Mouse (Mus musculus): Measurements from ENCODE around the gene Gramd1b. TPM values are rescaled to one million over a fixed set of nuclear protein-coding genes. Genes with fewer than 3 reads are reported as not detected.

Gene Gramd1b
- polyA plus RNA-seq, 1 experiment = 188 TPM

DNA sequence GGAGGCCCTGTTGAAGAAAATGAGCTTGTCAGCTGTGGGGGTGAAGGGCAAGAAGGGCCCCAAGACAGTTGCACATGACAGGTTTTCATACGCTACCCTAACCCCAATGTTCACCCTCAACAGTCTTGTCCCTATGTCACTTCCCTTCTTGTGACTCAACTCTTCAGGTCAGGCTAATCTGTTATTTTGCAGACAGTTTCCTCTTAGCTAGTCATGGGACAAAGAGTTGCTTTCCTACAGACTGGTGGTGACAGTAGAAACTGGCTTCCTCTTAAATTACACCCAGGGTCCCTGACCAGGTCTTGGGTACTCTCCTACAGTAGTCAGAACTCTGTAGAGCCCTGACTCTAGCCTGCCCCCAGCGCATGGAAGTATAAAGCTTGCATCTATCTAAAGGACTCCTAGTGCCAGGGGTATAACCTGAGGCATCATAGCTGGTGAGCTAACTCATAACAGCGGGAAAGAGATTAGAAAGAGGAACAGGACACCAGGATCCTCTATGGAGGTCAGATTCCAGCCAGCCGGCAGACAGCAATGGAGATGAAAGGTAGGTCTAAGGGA is 206.9 kb downstream of the Gramd1b start:
- peaks cover 60% of the 10 kb centered on the region for H3K4me1 ChIP-seq (ENCODE audit: control insufficient read depth, insufficient read depth, low read length)
- no peaks in the 10 kb centered on the region for H3K27me3 ChIP-seq (ENCODE audit: control insufficient read depth, insufficient read depth, low read length)
- no peak overlapping the region for H3K27ac ChIP-seq (ENCODE audit: insufficient read depth, low read length)
- H3K4me3 ChIP-seq (replicated peaks; ENCODE audit: insufficient read depth, low read depth, low read length) = no peak overlapping the region
- DNase-seq = no peak
- no peak for TF ChIP-seq POLR2A (IDR thresholded peaks at IDR 0.05; ENCODE audit: borderline replicate concordance, insufficient read depth, low read length)
- TF ChIP-seq CTCF (IDR thresholded peaks at IDR 0.05; ENCODE audit: borderline replicate concordance, insufficient read depth, low read depth, low read length) = no peak
- 81% methylated on average over 4 of the region's 4 CpGs for WGBS

DNA sequence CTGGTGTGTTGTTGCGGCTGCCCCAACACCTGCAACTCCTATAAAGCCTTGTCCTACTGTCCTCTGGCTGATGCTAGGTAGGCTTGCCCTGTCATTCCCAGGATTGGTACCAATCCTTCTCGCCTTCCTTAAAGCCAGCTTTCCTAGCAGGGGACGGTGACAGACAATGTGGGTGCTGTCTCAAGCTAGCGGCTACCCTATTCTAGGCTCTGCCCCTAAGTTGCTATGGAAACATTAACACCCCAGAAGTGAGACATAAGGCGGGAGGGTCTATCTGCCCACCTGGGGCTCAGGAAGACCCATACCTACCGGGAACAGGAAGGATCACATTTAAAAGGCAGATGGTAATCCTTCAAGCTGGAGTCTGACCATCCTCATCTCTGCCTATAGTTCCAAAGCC is 207.4 kb downstream of the Gramd1b start:
- no peaks in the 10 kb centered on the region for H3K27me3 ChIP-seq (ENCODE audit: control insufficient read depth, insufficient read depth, low read length)
- H3K4me1 ChIP-seq (ENCODE audit: control insufficient read depth, insufficient read depth, low read length) = peaks cover 63% of the 10 kb centered on the region
- no peak overlapping the region for H3K27ac ChIP-seq (ENCODE audit: insufficient read depth, low read length)
- no peak for TF ChIP-seq CTCF (IDR thresholded peaks at IDR 0.05; ENCODE audit: borderline replicate concordance, insufficient read depth, low read depth, low read length)
- no peak for TF ChIP-seq POLR2A (IDR thresholded peaks at IDR 0.05; ENCODE audit: borderline replicate concordance, insufficient read depth, low read length)
- no peak for DNase-seq
- H3K4me3 ChIP-seq (replicated peaks; ENCODE audit: insufficient read depth, low read depth, low read length) = no peak overlapping the region
- WGBS = 55% methylated on average over 6 of the region's 6 CpGs

DNA sequence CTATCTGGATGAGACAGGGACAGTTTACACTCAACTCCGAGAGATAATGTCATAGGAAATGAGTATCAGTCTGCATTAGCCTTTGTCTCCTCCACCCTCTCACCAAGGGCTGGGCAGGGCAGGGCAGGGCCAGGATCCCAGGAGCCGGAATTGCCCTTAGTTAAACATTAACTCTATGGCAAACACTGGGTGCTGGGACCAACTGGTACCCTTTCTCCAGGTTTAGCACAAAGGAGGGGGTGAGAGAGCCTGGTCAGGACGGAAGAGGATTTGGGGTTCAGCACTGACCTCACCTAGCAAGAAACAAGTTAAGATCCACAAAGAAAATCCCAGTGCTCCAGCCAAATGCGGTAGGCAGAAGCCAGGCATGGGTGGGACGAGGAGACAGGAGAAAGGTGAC is 208.0 kb downstream of the Gramd1b start:
- H3K27ac ChIP-seq (ENCODE audit: insufficient read depth, low read length) = no peak overlapping the region
- H3K27me3 ChIP-seq (ENCODE audit: control insufficient read depth, insufficient read depth, low read length) = no peaks in the 10 kb centered on the region
- TF ChIP-seq POLR2A (IDR thresholded peaks at IDR 0.05; ENCODE audit: borderline replicate concordance, insufficient read depth, low read length) (no peak), CTCF (IDR thresholded peaks at IDR 0.05; ENCODE audit: borderline replicate concordance, insufficient read depth, low read depth, low read length) (no peak)
- WGBS = 86% methylated on average over 5 of the region's 5 CpGs
- H3K4me3 ChIP-seq (replicated peaks; ENCODE audit: insufficient read depth, low read depth, low read length) = no peak overlapping the region
- DNase-seq = no peak
- H3K4me1 ChIP-seq (ENCODE audit: control insufficient read depth, insufficient read depth, low read length) = peaks cover 64% of the 10 kb centered on the region

DNA sequence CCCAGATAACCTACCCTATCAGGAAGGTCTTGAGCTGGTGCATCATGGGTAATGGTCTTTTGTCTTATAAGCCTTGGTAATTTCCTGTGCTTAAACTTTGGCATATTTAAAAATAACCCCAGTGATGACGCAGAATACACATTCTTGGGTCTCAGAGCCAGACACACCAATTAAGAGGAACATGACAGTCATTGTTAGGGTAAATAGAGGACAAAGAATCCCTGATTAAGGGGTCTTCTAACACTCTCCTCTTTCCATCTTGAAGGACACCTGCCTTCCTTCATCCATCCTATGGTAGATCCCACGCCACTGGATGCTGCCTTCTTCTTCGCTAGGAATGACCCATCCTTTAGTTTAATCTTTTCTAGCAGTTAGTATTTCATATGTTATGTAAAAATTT is 208.8 kb downstream of the Gramd1b start:
- TF ChIP-seq CTCF (IDR thresholded peaks at IDR 0.05; ENCODE audit: borderline replicate concordance, insufficient read depth, low read depth, low read length) (no peak), POLR2A (IDR thresholded peaks at IDR 0.05; ENCODE audit: borderline replicate concordance, insufficient read depth, low read length) (no peak)
- no peak for DNase-seq
- 84% methylated on average over 3 of the region's 3 CpGs for WGBS

DNA sequence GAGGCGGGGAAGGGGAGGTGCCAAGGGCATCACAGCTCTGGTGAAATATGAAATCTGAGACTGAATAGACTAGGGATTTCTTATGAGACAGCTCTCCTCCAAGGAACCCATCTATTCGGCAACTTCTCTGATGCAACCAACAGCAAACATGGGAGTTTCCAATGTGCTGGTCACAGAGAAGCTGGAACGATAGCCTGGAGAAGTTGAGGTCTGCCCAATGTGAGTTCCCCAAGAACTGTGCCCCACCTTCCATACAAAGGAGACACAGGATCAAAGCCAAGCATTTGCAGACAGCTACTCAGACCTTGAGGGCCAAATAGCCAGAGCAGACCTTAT is 209.5 kb downstream of the Gramd1b start:
- WGBS = 27% methylated on average over 3 of the region's 3 CpGs
- H3K4me1 ChIP-seq (ENCODE audit: control insufficient read depth, insufficient read depth, low read length) = peaks cover 69% of the 10 kb centered on the region
- H3K27ac ChIP-seq (ENCODE audit: insufficient read depth, low read length) = peak overlapping the region; percentile 2; the same call in 1 of the 2 replicates
- no peak overlapping the region for H3K4me3 ChIP-seq (replicated peaks; ENCODE audit: insufficient read depth, low read depth, low read length)
- DNase-seq = no peak
- no peaks in the 10 kb centered on the region for H3K27me3 ChIP-seq (ENCODE audit: control insufficient read depth, insufficient read depth, low read length)
- no peak for TF ChIP-seq CTCF (IDR thresholded peaks at IDR 0.05; ENCODE audit: borderline replicate concordance, insufficient read depth, low read depth, low read length)
- no peak for TF ChIP-seq POLR2A (IDR thresholded peaks at IDR 0.05; ENCODE audit: borderline replicate concordance, insufficient read depth, low read length)

More for the DNA sequence above, 208.8 kb downstream of the Gramd1b start:
- H3K4me3 ChIP-seq (replicated peaks; ENCODE audit: insufficient read depth, low read depth, low read length) = no peak overlapping the region
- peaks cover 67% of the 10 kb centered on the region for H3K4me1 ChIP-seq (ENCODE audit: control insufficient read depth, insufficient read depth, low read length)
- no peak overlapping the region for H3K27ac ChIP-seq (ENCODE audit: insufficient read depth, low read length)
- H3K27me3 ChIP-seq (ENCODE audit: control insufficient read depth, insufficient read depth, low read length) = no peaks in the 10 kb centered on the region

DNA sequence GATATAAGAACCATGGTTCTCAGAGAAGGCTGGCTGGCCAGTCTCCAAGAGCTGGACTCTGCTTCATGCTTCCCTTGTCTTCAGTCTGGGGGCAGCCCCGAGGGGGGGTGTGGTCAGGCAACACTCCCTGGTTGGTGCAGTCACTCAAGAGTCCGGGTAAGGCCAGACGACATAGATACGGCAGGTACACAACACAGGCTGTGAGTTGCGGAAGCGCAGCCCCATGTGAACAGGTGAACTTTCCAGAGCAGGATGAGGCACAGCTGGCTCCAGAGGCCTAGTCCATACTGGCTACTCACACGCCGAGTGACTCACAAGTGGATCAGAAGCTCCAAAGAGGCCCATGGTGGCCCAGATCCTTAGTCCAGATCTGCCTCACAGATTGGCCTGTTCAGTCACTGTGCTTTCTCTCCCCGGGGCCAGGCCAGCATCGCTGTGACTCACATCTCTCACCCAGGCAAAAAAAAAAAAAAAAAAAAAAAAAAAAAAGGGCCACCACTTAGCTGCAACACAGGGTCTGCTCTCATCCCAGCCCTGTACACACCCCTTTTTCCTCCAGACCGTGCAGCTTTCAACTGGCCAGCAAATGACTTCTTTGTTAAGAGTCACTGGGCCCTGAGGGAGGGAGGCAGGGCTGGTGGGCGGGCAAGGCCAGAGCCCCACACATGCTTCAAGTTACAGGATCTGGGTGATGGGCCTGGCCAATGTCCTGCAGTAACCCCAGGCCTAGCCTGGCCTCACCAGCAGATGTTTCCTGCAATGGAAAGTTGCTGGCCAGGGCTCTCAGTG is 210.1 kb downstream of the Gramd1b start:
- Histone ChIP-seq H3K4me1 (ENCODE audit: control insufficient read depth, insufficient read depth, low read length) (peaks cover 66% of the 10 kb centered on the region), H3K4me3 (replicated peaks; ENCODE audit: insufficient read depth, low read depth, low read length) (no peak overlapping the region), H3K27ac (ENCODE audit: insufficient read depth, low read length) (peak overlapping the region; percentile 2; the same call in 1 of the 2 replicates), H3K27me3 (ENCODE audit: control insufficient read depth, insufficient read depth, low read length) (no peaks in the 10 kb centered on the region)
- 20% methylated on average over 12 of the region's 12 CpGs for WGBS
- TF ChIP-seq POLR2A (IDR thresholded peaks at IDR 0.05; ENCODE audit: borderline replicate concordance, insufficient read depth, low read length) (no peak), CTCF (IDR thresholded peaks at IDR 0.05; ENCODE audit: borderline replicate concordance, insufficient read depth, low read depth, low read length) (no peak)
- DNase-seq = peak in 1 of 2 experiments; percentile 62

DNA sequence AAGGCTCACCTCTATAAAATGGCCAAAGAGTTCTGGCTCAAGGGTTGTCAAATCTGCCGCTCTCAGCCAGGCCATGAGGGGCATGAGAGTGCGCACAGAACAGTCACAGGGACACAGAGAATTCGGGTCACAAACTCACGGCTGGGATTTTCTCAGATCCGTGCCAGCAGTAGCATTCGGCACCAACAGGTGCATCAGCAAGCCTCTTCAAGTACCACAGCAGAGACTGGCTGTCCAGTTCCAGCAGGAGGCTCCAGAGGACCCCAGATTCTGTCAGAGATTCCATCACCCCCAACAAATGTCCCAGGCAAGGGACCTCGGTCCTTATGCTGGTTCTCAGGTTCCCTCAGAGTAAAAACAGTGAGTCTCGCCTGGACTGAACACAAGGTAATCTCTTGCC is 210.8 kb downstream of the Gramd1b start:
- 0 out of 2 replicates have a peak overlapping the region, but pooled peaks have one; percentile 41 for H3K27ac ChIP-seq (ENCODE audit: insufficient read depth, low read length)
- TF ChIP-seq POLR2A (IDR thresholded peaks at IDR 0.05; ENCODE audit: borderline replicate concordance, insufficient read depth, low read length) (no peak), CTCF (IDR thresholded peaks at IDR 0.05; ENCODE audit: borderline replicate concordance, insufficient read depth, low read depth, low read length) (no peak)
- no peak overlapping the region for H3K4me3 ChIP-seq (replicated peaks; ENCODE audit: insufficient read depth, low read depth, low read length)
- DNase-seq = peak in 1 of 2 experiments; percentile 57
- WGBS = 12% methylated on average over 8 of the region's 8 CpGs
- H3K4me1 ChIP-seq (ENCODE audit: control insufficient read depth, insufficient read depth, low read length) = peaks cover 61% of the 10 kb centered on the region
- no peaks in the 10 kb centered on the region for H3K27me3 ChIP-seq (ENCODE audit: control insufficient read depth, insufficient read depth, low read length)

DNA sequence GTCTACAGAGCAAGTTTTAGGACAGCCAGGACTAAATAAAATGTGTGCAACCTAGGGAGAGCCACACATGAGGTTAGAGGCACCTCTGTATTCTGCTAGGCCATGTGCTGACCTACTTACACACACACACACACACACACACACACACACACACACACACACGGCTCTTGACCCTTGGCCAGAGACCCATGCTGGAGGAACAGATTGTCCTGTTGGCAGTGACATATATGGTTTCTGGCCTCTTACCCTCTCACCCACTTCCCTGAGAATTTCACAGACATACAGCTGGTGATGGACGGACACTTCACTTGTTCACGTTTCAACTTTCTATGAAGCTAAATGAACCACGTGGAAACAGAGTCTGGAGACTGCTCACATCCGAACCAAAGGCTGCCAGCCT is 212.4 kb downstream of the Gramd1b start:
- H3K27me3 ChIP-seq (ENCODE audit: control insufficient read depth, insufficient read depth, low read length) = no peaks in the 10 kb centered on the region
- TF ChIP-seq POLR2A (IDR thresholded peaks at IDR 0.05; ENCODE audit: borderline replicate concordance, insufficient read depth, low read length) = no peak
- TF ChIP-seq CTCF (IDR thresholded peaks at IDR 0.05; ENCODE audit: borderline replicate concordance, insufficient read depth, low read depth, low read length) = no peak
- 9% methylated on average over 5 of the region's 5 CpGs for WGBS
- H3K27ac ChIP-seq (ENCODE audit: insufficient read depth, low read length) = peak overlapping the region; percentile 41; the same call in 1 of the 2 replicates
- peaks cover 53% of the 10 kb centered on the region for H3K4me1 ChIP-seq (ENCODE audit: control insufficient read depth, insufficient read depth, low read length)
- no peak overlapping the region for H3K4me3 ChIP-seq (replicated peaks; ENCODE audit: insufficient read depth, low read depth, low read length)
- DNase-seq = peak; percentile 71 to 77
